Mouse (Mus musculus) 3T3-L1 (cell line): ENCODE measurements around the gene Bcan.
A peak's percentile ranks its signal among the peaks of the same experiment; 100 is the strongest.

Source experiments
- DNase-seq: peaks from one replicate; pipeline ENCODE4 v3.0.0-alpha.2; 2015; ENCODE audit warnings: low read depth, low spot score

The Bcan gene

GRCm38 (mm10) chr3:87944838-87945600 lies 55.0 kb downstream of the Bcan start:
- peak; percentile 72 for DNase-seq

- DNase-seq = peak; percentile 58
Measured at GRCm38 (mm10) chr3:87943586-87943985, 56.4 kb downstream of the Bcan start.

- DNase-seq = peak; percentile 92
Measured at GRCm38 (mm10) chr3:87942471-87942870, 57.6 kb downstream of the Bcan start.

DNA sequence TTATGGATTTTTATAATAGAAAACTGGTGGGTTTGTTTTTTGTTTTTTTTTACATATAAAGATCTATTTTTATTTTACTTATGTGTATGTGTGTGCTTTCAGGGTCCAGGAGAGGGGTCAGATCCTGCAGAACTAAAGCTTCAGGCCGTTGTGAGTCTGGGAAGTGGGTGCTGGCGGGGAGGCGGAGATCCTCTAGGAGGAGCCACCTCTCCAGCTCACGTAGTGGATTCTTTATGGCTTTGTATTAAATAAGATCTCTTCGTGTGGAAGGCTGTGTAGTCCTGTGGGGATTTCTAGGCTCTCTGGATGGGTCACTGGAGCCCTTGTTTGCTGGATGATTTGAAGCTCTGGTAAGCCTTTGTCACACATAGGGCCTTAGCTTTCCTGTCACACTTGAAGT lies 59.4 kb downstream of the Bcan start:
- DNase-seq = no peak
